10 mouse cellular contexts compared by ENCODE assay signal in the genomic region with DNA sequence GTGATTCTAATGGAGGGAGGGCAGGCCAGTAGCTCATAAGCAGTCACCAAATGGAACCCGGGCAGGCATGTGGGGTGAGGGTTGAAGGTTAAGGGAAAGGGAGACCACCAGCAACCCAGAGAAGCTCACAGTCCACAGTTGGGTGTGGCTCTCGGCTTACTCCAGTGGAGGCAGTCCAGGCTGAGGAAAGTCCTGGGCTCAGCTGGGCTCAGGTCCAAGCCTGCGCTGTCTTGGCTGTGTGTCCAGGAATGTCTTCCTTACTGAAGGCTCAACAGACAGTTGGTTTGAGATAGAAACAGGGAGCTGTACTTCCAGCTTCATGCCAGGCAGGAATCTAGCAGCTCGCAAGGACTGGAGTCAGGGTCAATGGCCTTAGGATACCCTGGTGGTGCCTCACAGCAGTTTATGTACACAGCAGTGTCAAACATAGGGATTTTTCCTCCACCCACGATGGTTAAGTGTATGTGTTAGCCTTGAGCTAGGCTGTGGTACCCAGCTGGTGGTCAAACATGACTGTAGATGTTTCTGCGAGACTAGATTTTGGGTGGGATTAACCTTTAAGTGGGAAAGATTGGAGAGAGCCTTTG.
DNase-seq lines count a peak whose midpoint lies in the region; ATAC-seq lines count a peak whose summit lies in the region.
"Had no signal": no experiment of that assay in that cellular context is flagged by ENCODE, and none has a peak within 500 bp of the region (broad histone marks: within the 10 kb centered on the region; RNA-seq: fewer than 3 reads in every experiment).

No protein-coding gene starts in this region.

- no peaks in the 10 kb centered on the region for H3K36me3 ChIP-seq in kidney, embryonic 16.5 days (ENCODE audit: insufficient read depth, low read length)
- H3K36me3 ChIP-seq: hindbrain, embryonic 15.5 days; midbrain, embryonic 12.5 days had no signal

- no peak for ATAC-seq in kidney, embryonic 16.5 days (ENCODE audit: low FRiP score, low TSS enrichment)
- no peak for ATAC-seq in monocyte, adult 5-6 weeks (replicated peaks; ENCODE audit: insufficient number of reproducible peaks, low FRiP score, low TSS enrichment, poor library complexity, severe bottlenecking)
- ATAC-seq in frontal cortex, adult (ENCODE audit: low TSS enrichment): no peak

- H3K9me3 ChIP-seq in kidney, embryonic 16.5 days (ENCODE audit: low read length): no peaks in the 10 kb centered on the region
- H3K9me3 ChIP-seq: hindbrain, embryonic 15.5 days; midbrain, embryonic 12.5 days had no signal

- H3K27me3 ChIP-seq in kidney, embryonic 16.5 days (ENCODE audit: insufficient read depth, low read length): no peaks in the 10 kb centered on the region
- H3K27me3 ChIP-seq: hindbrain, embryonic 15.5 days had no signal

- H3K27ac ChIP-seq in kidney, embryonic 16.5 days (ENCODE audit: low read length): no peak overlapping the region
- H3K27ac ChIP-seq: hindbrain, embryonic 15.5 days; midbrain, embryonic 12.5 days had no signal

- no peak overlapping the region for H3K4me3 ChIP-seq in kidney, embryonic 16.5 days (ENCODE audit: low read length)
- H3K4me3 ChIP-seq: hindbrain, embryonic 15.5 days; midbrain, embryonic 12.5 days had no signal

- WGBS in kidney, embryonic 16.5 days: 77% methylated on average over 6 of the region's 6 CpGs

- no peak overlapping the region for H3K9ac ChIP-seq in kidney, embryonic 16.5 days (replicated peaks; ENCODE audit: low read length)
- H3K9ac ChIP-seq: hindbrain, embryonic 15.5 days; midbrain, embryonic 12.5 days had no signal

- H3K4me2 ChIP-seq in kidney, embryonic 16.5 days (replicated peaks; ENCODE audit: low read depth, low read length): no peak overlapping the region
- H3K4me2 ChIP-seq: hindbrain, embryonic 15.5 days; midbrain, embryonic 12.5 days had no signal

- 0 out of 2 replicates have a peak, but pooled peaks cover 5% of the 10 kb centered on the region for H3K4me1 ChIP-seq in kidney, embryonic 16.5 days (ENCODE audit: insufficient read depth, low read length)

- DNase-seq in kidney, adult 18-20 months: peak; percentile 55
- peak; percentile 50 for DNase-seq in gastrocnemius, postnatal 25 days
- peak; percentile 60 for DNase-seq in kidney, adult 9 months
- peak; percentile 61 for DNase-seq in skeletal muscle tissue, adult 2 months (ENCODE audit: low read depth, low spot score)
- DNase-seq in layer of hippocampus, adult 11-12 months (ENCODE audit: low spot score): no peak
